Mouse (Mus musculus) fibroblast of lung, adult 2 months (primary cell): ENCODE results near the gene Nppc.

Experiments used
- DNase-seq: peaks from one replicate; pipeline ENCODE4 v3.0.0-alpha.2; 2011; ENCODE audit warnings: low read depth

Nppc gene

DNA sequence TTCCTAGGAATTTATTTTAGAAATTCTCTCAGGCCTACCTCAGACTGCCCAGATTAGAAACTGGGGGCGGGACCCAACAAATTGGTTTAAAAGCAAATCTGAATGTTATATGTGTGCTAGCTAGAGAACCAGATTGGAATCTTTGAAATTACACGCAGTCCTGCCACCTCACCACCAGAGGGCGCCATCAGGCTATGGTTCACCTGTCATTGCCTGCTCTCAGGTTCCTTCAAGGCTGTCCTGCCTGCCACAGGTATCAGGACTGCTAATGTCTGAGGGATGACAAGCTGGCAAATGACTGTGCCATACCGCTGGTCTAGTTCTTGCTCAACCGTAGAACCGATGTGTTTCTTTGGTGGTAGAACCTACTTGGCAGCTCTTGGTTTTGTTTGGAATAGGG, 20.1 kb downstream of the Nppc start:
- DNase-seq: no peak

- no peak for DNase-seq
Observed at GRCm38 (mm10) chr1:86647517-86647916, 22.9 kb downstream of the Nppc start.

- peak; percentile 83 for DNase-seq
Observed at GRCm38 (mm10) chr1:86643101-86643809, 27.1 kb downstream of the Nppc start.

GRCm38 (mm10) chr1:86634751-86635359, 35.5 kb downstream of the Nppc start:
- DNase-seq: no peak

DNA sequence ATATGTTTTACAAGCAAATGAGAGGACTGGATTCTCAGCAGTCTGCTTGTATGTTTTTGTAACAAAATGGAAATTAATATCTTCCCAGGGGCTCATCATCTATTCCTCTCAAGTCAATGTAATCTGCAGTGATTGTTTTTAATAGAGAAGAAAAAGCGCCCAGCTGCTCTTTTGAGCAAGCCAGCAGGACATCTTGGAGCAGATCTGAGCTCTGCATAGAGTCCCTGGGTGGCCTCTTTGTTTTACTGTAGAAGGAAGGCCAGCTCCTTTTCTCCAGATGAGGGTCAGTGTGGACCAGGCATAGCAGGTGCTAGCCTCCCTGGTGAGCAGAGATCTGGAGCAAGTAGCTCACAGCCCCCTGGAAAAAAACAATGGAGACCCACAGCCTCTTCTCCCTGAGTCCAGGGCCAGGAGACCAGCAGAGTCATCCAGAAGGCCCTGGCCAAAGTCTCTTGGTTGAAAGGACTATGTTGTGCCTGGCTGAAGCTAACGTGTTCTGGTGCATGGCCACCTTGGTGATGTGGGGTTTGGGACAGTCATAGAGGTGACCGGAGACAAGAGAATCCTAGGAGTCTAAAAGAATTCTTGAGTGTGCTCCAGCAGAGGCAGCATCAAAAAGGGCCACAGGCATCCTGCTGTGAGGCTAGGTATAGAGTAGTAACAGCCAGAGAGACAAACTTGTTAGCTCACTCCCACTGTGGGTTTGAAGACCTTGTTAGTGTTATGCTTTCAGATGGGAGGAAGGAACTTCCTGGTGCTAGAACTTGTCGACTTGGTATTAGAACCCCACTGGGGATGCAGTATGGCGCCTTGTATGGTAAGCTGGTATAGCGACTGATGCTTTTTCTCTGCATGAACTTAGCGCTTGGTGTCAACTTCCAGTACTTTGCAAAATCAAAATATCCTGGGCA, 36.3 kb downstream of the Nppc start:
- DNase-seq: no peak

GRCm38 (mm10) chr1:86633434-86633833, 36.9 kb downstream of the Nppc start:
- no peak for DNase-seq

- no peak for DNase-seq
Observed at GRCm38 (mm10) chr1:86632732-86633380, 37.5 kb downstream of the Nppc start.

- DNase-seq: no peak
Observed at GRCm38 (mm10) chr1:86630527-86630926, 39.8 kb downstream of the Nppc start.

GRCm38 (mm10) chr1:86629936-86630335, 40.4 kb downstream of the Nppc start:
- DNase-seq: no peak

DNA sequence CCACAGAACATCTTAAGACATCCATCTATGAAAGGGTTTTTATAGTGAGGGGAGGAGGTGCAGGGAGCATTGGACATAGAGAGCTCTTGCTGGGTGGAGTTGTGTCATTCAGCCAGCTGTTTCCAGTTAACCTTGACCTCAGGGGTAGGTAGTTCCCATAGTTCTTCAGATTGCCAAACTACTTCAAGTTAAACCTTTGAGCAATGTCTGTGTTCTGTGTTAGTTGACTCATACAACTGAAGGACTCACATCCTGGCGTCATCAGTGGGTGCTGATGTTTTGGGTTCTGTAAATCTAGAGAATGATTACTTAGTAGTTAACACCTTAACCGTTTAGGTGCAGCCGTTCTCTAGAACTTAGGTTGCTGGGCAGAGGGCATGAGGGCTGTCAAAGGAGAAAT, 42.1 kb downstream of the Nppc start:
- DNase-seq: peak; percentile 80

GRCm38 (mm10) chr1:86623001-86624000, 47.1 kb downstream of the Nppc start:
- DNase-seq: no peak

GRCm38 (mm10) chr1:86622296-86622695, 48.1 kb downstream of the Nppc start:
- no peak for DNase-seq

- no peak for DNase-seq
Observed at GRCm38 (mm10) chr1:86618454-86619125, 51.8 kb downstream of the Nppc start.
